Mouse (Mus musculus) embryonic facial prominence, embryonic 12.5 days (tissue): ENCODE results near the gene B3galt5. TPM values are rescaled to one million over a fixed set of nuclear protein-coding genes. Genes with fewer than 3 reads are reported as not detected.
"Not testable (repeated sequence)": the region's sequence is repeated elsewhere in the genome, so short reads cannot be mapped to it uniquely, and the experiment has no call there.

Experiments used
- ATAC-seq: fragments of 200-750 bp; cut with Nextera tagmentation; 2 replicates; pipeline ENCODE4 v1.8.0; 2017; ENCODE audit not compliant: insufficient number of reproducible peaks, insufficient read depth, low FRiP score, low TSS enrichment
- H3K27ac ChIP-seq: fragments of 300-500 bp; sonication (generic); 2 replicates; pipeline ENCODE4 v1.5.1; 2016; ENCODE audit warnings: mild to moderate bottlenecking
- H3K27me3 ChIP-seq: fragments of 300-500 bp; sonication (generic); 2 replicates; pipeline ENCODE4 v1.6.1; 2016; ENCODE audit warnings: mild to moderate bottlenecking, moderate library complexity
- H3K36me3 ChIP-seq: fragments of 300-500 bp; sonication (generic); 2 replicates; pipeline ENCODE4 v1.6.1; 2016; ENCODE audit warnings: mild to moderate bottlenecking
- H3K4me1 ChIP-seq: fragments of 300-500 bp; sonication (generic); 2 replicates; pipeline ENCODE4 v1.6.1; 2016
- H3K4me2 ChIP-seq: fragments of 300-500 bp; sonication (generic); replicated peaks from 2 replicates; pipeline ENCODE4 v1.6.1; 2016; ENCODE audit warnings: mild to moderate bottlenecking, moderate library complexity
- H3K4me3 ChIP-seq: fragments of 300-500 bp; sonication (generic); 2 replicates; pipeline ENCODE4 v1.5.1; 2016; ENCODE audit warnings: mild to moderate bottlenecking
- H3K9ac ChIP-seq: fragments of 300-500 bp; sonication (generic); 2 replicates; pipeline ENCODE4 v1.6.1; 2016; ENCODE audit warnings: mild to moderate bottlenecking, moderate library complexity
- H3K9me3 ChIP-seq: fragments of 300-500 bp; sonication (generic); 2 replicates; pipeline ENCODE4 v1.6.1; 2016; ENCODE audit warnings: mild to moderate bottlenecking, moderate library complexity
- WGBS: fragments of 180-500 bp; shearing (Covaris S2); methylation state at CpG from one replicate; pipeline ENCODE4 v1.1.7; 2016; 5-methylcytosine and 5-hydroxymethylcytosine counted together
- polyA plus RNA-seq: library from polyadenylated mRNA; unstranded; fragments of >200 nt; fragmentation: Nextera tagmentation; extraction: Ambion mirVana; gene quantifications from 2 replicates; pipeline ENCODE4 v1.2.1, GENCODE M21; 2016

Gene B3galt5
- polyA plus RNA-seq, 1 experiment from 2014 or later = 0.69 TPM

GRCm38 (mm10) chr16:96306905-96307304, 71.3 kb downstream of the B3galt5 start:
- Histone ChIP-seq H3K4me1 (no peaks in the 10 kb centered on the region), H3K9ac (no peak overlapping the region), H3K27ac (no peak overlapping the region), H3K9me3 (no peaks in the 10 kb centered on the region), H3K36me3 (no peaks in the 10 kb centered on the region), H3K27me3 (no peaks in the 10 kb centered on the region), H3K4me2 (no peak overlapping the region), H3K4me3 (no peak overlapping the region)
- WGBS = 84% methylated on average over 4 of the region's 4 CpGs
- ATAC-seq = no peak

DNA sequence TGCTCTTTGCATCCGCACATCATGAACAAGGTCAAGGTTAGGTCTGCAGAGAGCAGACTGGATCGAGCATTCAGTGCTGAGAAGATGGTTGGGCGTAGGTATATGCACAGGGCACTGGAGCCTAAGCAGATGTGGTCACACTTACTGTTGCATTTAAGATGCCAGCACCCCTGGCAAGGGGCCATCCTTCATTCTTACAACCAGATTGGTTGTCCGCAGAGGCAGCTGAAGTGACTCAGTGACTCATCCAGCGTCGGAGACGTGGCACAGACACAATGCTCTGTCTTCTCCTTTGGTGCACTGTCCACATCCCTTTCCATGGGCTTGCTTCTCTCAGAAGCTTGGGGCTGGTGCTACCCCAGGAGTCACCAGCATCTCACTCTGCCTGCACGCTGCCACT, 82.2 kb downstream of the B3galt5 start:
- no peaks in the 10 kb centered on the region for H3K4me1 ChIP-seq
- H3K9ac ChIP-seq = no peak overlapping the region
- no peak overlapping the region for H3K4me3 ChIP-seq
- no peak overlapping the region for H3K4me2 ChIP-seq
- WGBS = 88% methylated on average over 8 of the region's 8 CpGs
- no peaks in the 10 kb centered on the region for H3K9me3 ChIP-seq
- ATAC-seq = no peak
- no peaks in the 10 kb centered on the region for H3K27me3 ChIP-seq
- H3K27ac ChIP-seq = no peak overlapping the region
- H3K36me3 ChIP-seq = no peaks in the 10 kb centered on the region

DNA sequence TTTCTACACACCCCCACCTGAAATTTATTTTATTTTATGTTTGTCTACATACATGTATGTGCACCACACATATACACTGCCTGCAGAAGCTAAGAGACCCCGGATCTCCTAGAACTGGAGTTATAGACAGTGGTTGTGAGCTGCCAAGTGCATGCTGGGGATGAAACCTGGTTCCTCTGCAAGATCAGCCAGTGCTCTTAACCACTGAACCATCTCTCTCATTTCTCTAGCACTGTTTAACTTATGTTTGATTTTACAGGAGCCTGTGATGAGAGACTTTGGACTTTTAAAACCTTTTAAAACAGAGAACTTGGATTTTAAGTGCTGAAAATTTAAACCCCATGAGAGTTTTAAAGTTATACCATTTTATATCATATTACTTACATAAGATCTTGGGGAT, 87.1 kb downstream of the B3galt5 start:
- no peak overlapping the region for H3K4me2 ChIP-seq
- H3K27me3 ChIP-seq = no peaks in the 10 kb centered on the region
- WGBS = 83% methylated on average over 1 of the region's 1 CpGs
- no peaks in the 10 kb centered on the region for H3K36me3 ChIP-seq
- H3K9ac ChIP-seq = no peak overlapping the region
- peaks cover 4% of the 10 kb centered on the region; the same call in 1 of the 2 replicates for H3K4me1 ChIP-seq
- no peaks in the 10 kb centered on the region for H3K9me3 ChIP-seq
- ATAC-seq = no peak
- no peak overlapping the region for H3K27ac ChIP-seq
- H3K4me3 ChIP-seq = no peak overlapping the region

GRCm38 (mm10) chr16:96323166-96323565, 87.6 kb downstream of the B3galt5 start:
- Histone ChIP-seq H3K4me2 (no peak overlapping the region), H3K27ac (no peak overlapping the region), H3K4me1 (peaks cover 4% of the 10 kb centered on the region; the same call in 1 of the 2 replicates), H3K9ac (no peak overlapping the region), H3K36me3 (no peaks in the 10 kb centered on the region), H3K27me3 (no peaks in the 10 kb centered on the region), H3K9me3 (no peaks in the 10 kb centered on the region), H3K4me3 (no peak overlapping the region)
- no peak for ATAC-seq
- WGBS = 87% methylated on average over 4 of the region's 4 CpGs

DNA sequence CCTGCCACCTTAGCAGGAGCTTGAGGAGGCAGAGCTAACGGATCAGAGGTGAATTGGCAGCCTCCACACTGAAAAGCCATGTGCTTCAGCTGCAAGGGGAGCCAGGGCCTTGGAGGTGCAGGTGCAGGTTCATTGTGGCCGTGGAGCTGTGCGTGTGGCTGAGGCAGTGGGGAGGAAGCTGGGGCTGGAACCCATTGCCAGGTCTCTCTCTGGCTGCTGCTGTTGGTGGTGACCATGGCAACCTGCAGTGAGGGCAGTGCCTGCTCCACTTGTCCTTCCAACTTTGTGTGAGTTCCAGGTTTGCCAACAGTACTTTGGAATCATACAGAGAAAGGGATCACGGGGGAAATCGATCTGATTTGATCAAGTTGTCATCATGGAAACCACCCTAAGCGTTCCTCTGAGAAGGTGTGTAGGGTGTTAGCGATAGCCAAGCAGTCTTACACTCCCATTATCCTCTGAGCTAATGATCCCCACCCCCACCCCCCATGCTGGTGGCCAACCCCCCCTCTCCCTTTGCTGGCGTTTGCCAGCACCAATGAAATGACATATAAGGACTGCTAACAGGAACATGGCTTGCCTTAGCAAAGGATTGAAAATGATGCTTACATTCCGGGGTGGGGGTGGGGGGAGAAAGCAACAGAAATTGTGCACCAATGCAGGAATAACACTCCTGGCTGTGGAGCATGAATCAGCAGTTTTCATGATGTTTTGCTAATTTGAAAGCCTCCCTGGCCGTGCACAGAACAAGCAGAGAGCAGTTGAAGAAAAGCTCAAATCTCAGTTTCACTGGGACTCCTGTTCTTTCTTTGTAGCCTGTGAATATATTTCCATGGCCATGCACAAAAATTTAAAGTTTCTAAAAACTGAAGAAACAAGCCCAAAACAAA, 90.8 kb downstream of the B3galt5 start:
- WGBS = 51% methylated on average over 10 of the region's 10 CpGs
- no peak overlapping the region for H3K4me2 ChIP-seq
- no peak for ATAC-seq

DNA sequence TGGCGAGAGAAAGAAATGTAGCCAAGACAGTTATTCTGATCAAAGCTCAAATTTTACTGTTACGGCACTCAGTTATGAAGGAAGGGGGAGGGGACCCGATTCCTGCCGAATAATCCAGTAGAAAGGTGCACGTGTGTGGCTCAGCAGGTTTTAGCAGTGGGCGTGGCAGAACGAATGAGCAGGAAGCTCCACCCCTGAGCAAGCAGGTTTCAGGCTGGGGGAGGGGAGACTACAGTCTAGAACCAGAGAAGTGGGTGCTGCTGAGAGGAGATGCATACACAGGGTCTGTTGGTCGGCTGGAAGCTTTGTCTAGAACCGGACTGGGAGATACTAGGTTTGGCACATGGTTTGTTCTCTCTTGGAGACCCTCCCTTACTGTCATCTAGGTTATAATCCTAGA, 91.7 kb downstream of the B3galt5 start:
- not testable (repeated sequence) for H3K27me3 ChIP-seq, H3K4me3 ChIP-seq, H3K27ac ChIP-seq, ATAC-seq, H3K36me3 ChIP-seq, H3K4me1 ChIP-seq, H3K9me3 ChIP-seq, H3K9ac ChIP-seq, H3K4me2 ChIP-seq
- 38% methylated on average over 9 of the region's 9 CpGs for WGBS

More for the DNA sequence above, 90.8 kb downstream of the B3galt5 start:
- Histone ChIP-seq H3K27me3 (no peaks in the 10 kb centered on the region), H3K4me3 (no peak overlapping the region), H3K4me1 (peaks cover 4% of the 10 kb centered on the region; the same call in 1 of the 2 replicates), H3K9me3 (no peaks in the 10 kb centered on the region), H3K9ac (no peak overlapping the region), H3K27ac (no peak overlapping the region), H3K36me3 (no peaks in the 10 kb centered on the region)

- no peaks in the 10 kb centered on the region for H3K36me3 ChIP-seq
- H3K27me3 ChIP-seq = no peaks in the 10 kb centered on the region
- ATAC-seq = no peak
- no peak overlapping the region for H3K27ac ChIP-seq
- WGBS = 80% methylated on average over 4 of the region's 4 CpGs
- H3K4me1 ChIP-seq = no peaks in the 10 kb centered on the region
- H3K9me3 ChIP-seq = no peaks in the 10 kb centered on the region
- H3K4me2 ChIP-seq = no peak overlapping the region
- no peak overlapping the region for H3K4me3 ChIP-seq
- no peak overlapping the region for H3K9ac ChIP-seq
Observed at GRCm38 (mm10) chr16:96339570-96339969, 104.0 kb downstream of the B3galt5 start.

GRCm38 (mm10) chr16:96341269-96341668, 105.7 kb downstream of the B3galt5 start:
- Histone ChIP-seq H3K27me3 (no peaks in the 10 kb centered on the region), H3K9ac (no peak overlapping the region), H3K36me3 (no peaks in the 10 kb centered on the region), H3K9me3 (no peaks in the 10 kb centered on the region), H3K4me3 (no peak overlapping the region), H3K4me2 (no peak overlapping the region), H3K4me1 (no peaks in the 10 kb centered on the region), H3K27ac (no peak overlapping the region)
- no peak for ATAC-seq
- WGBS = 12% methylated on average over 5 of the region's 5 CpGs

DNA sequence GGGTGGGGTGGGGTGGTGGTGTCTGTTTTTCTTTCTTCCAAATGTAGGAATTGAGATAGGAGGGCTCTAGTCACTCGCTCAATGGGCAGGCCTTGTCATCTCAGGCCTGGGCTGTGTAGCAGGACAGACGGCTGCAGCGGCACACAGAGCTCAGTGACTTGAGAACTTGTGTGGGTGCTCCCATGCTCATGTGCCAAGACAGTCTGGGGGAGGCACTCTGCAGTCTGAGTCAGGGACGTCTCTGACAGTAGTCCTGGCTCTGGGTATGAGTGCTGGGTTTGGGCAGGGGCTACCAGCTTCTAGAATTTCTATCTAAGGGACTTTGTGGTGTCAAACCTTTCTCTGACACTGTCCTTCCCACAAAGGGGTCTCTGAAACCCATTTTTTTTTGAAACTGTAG, 106.3 kb downstream of the B3galt5 start:
- no peaks in the 10 kb centered on the region for H3K4me1 ChIP-seq
- 81% methylated on average over 4 of the region's 4 CpGs for WGBS

GRCm38 (mm10) chr16:96345117-96345516, 109.5 kb downstream of the B3galt5 start:
- Histone ChIP-seq H3K9ac (no peak overlapping the region), H3K4me3 (no peak overlapping the region), H3K27ac (no peak overlapping the region), H3K4me1 (peaks cover 13% of the 10 kb centered on the region), H3K27me3 (no peaks in the 10 kb centered on the region), H3K4me2 (0 out of 2 replicates have a peak overlapping the region, but pooled peaks have one; percentile 1), H3K36me3 (no peaks in the 10 kb centered on the region), H3K9me3 (no peaks in the 10 kb centered on the region)
- WGBS = 5% methylated on average over 10 of the region's 10 CpGs
- ATAC-seq = 0 out of 2 replicates have a peak, but pooled peaks have one; percentile 24

More for the DNA sequence above, 106.3 kb downstream of the B3galt5 start:
- Histone ChIP-seq H3K36me3 (no peaks in the 10 kb centered on the region), H3K4me2 (no peak overlapping the region), H3K27ac (no peak overlapping the region), H3K9ac (no peak overlapping the region), H3K4me3 (no peak overlapping the region), H3K9me3 (no peaks in the 10 kb centered on the region), H3K27me3 (no peaks in the 10 kb centered on the region)
- no peak for ATAC-seq

- Histone ChIP-seq H3K4me2 (no peak overlapping the region), H3K9ac (no peak overlapping the region), H3K9me3 (no peaks in the 10 kb centered on the region), H3K27ac (peak overlapping the region; percentile 54; the same call in 1 of the 2 replicates), H3K27me3 (no peaks in the 10 kb centered on the region), H3K36me3 (no peaks in the 10 kb centered on the region), H3K4me1 (peaks cover 16% of the 10 kb centered on the region), H3K4me3 (no peak overlapping the region)
- no peak for ATAC-seq
- WGBS = 50% methylated on average over 11 of the region's 11 CpGs
Observed at GRCm38 (mm10) chr16:96348070-96348469, 112.5 kb downstream of the B3galt5 start.

- H3K9me3 ChIP-seq = no peaks in the 10 kb centered on the region
- H3K36me3 ChIP-seq = no peaks in the 10 kb centered on the region
- H3K4me1 ChIP-seq = peaks cover 16% of the 10 kb centered on the region
- no peak overlapping the region for H3K27ac ChIP-seq
- H3K9ac ChIP-seq = no peak overlapping the region
- no peak for ATAC-seq
- 81% methylated on average over 4 of the region's 5 CpGs for WGBS
- no peaks in the 10 kb centered on the region for H3K27me3 ChIP-seq
- H3K4me2 ChIP-seq = no peak overlapping the region
- H3K4me3 ChIP-seq = no peak overlapping the region
Observed at GRCm38 (mm10) chr16:96348766-96349165, 113.2 kb downstream of the B3galt5 start.
